Mouse (Mus musculus) heart, adult 2 months (tissue): ENCODE measurements around the gene Tomm70a. TPM values are rescaled to one million over a fixed set of nuclear protein-coding genes. Genes with fewer than 3 reads are reported as not detected.

Experiments used
- DNase-seq, 2 experiments: peaks; one replicate each; pipeline ENCODE4 v3.0.0; 2021
- H3K27ac ChIP-seq: fragments of 200-600 bp; 2 replicates; pipeline ENCODE4 v1.8.1; 2022
- H3K27me3 ChIP-seq: fragments of 200-500 bp; 2 replicates; pipeline ENCODE4 v1.6.1; 2012; ENCODE audit warnings: mild to moderate bottlenecking, low read length, inconsistent platforms, mixed read lengths; ENCODE audit not compliant: control insufficient read depth, insufficient read depth
- H3K36me3 ChIP-seq: fragments of 200-500 bp; 2 replicates; pipeline ENCODE4 v1.6.1; 2012; ENCODE audit warnings: low read length, inconsistent platforms; ENCODE audit not compliant: control insufficient read depth, insufficient read depth
- H3K4me1 ChIP-seq: fragments of 200-500 bp; 2 replicates; pipeline ENCODE4 v1.6.1; 2011; ENCODE audit warnings: low read length; ENCODE audit not compliant: control insufficient read depth, insufficient read depth
- H3K4me3 ChIP-seq: fragments of 200-600 bp; 2 replicates; pipeline ENCODE4 v1.8.1; 2022
- H3K79me2 ChIP-seq: fragments of 200-500 bp; replicated peaks from 2 replicates; pipeline ENCODE4 v1.6.1; 2012; ENCODE audit warnings: mild to moderate bottlenecking, inconsistent platforms, low read length, moderate library complexity, mixed read lengths; ENCODE audit not compliant: control insufficient read depth, insufficient read depth
- H3K9ac ChIP-seq: fragments of 200-500 bp; 2 replicates; pipeline ENCODE4 v1.6.1; 2012; ENCODE audit warnings: low read depth, mild to moderate bottlenecking, control low read depth, inconsistent platforms, low read length, mixed read lengths
- CTCF ChIP-seq: fragments of 200-600 bp; IDR thresholded peaks from 2 replicates; pipeline ENCODE4 v1.8.1; 2022; ENCODE audit warnings: antibody characterized with exemption, mild to moderate bottlenecking, moderate library complexity
- EP300 ChIP-seq: fragments of 200-500 bp; IDR thresholded peaks from 2 replicates; pipeline ENCODE4 v1.6.1; 2011; ENCODE audit warnings: low read depth, low read length, control low read depth; ENCODE audit not compliant: insufficient read depth
- POLR2A ChIP-seq: fragments of 200-500 bp; IDR thresholded peaks from 2 replicates; pipeline ENCODE4 v1.6.1; 2011; ENCODE audit warnings: mild to moderate bottlenecking, low read depth, low read length, control low read depth; ENCODE audit not compliant: insufficient read depth
- WGBS: fragments of 180-500 bp; shearing (Covaris S2); methylation state at CpG from one replicate; pipeline ENCODE4 v1.1.7; 2018; 5-methylcytosine and 5-hydroxymethylcytosine counted together
- intact Hi-C: fragments of 180-260 bp; cut with DNase I; formaldehyde crosslinking; loops from one replicate; pipeline ENCODE4 v1.15.1; 2025
- polyA plus RNA-seq: library from polyadenylated mRNA; depleted of rRNA; stranded (reverse); fragments of >200 nt; gene quantifications from 2 replicates; pipeline ENCODE4 v1.2.3, GENCODE M21; 2012
- total RNA-seq, 2 experiments: library from RNA; stranded (reverse); gene quantifications; 2 replicates each; pipeline ENCODE4 v1.2.3; 2021

The Tomm70a gene
- total and polyA plus RNA-seq, 3 experiments = 10.6 to 44.1 (median 41.8) TPM

DNA sequence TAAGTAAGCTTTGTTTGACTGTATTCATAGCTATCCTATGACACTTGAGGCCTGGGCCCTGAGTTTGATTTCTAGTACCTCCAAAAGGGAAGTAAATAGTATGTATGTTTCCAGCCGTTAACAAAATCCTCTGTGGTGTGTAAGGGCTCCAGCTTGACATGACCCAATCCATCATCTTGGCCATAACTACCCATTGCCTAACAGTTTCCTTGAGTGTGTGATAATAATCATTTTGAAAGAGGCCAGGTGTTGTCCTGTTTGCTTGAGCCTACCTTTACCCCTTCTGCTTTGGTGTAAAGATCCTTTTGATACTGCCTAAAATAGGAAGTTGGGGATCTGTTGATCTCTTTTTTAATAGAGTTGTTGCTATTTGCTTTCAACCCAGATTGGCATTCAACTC is 10.8 kb downstream of the Tomm70a start:
- peaks cover 18% of the 10 kb centered on the region for H3K36me3 ChIP-seq
- H3K27me3 ChIP-seq = no peaks in the 10 kb centered on the region
- H3K9ac ChIP-seq = no peak overlapping the region
- H3K4me3 ChIP-seq = no peak overlapping the region
- no peak for DNase-seq
- H3K79me2 ChIP-seq = peaks cover 7% of the 10 kb centered on the region; the same call in 1 of the 2 replicates
- TF ChIP-seq POLR2A (no peak), EP300 (no peak), CTCF (no peak)
- H3K27ac ChIP-seq = no peak overlapping the region
- 57% methylated on average over 1 of the region's 1 CpGs for WGBS
- intact Hi-C loops = no loop called here
- H3K4me1 ChIP-seq = peaks cover 4% of the 10 kb centered on the region

DNA sequence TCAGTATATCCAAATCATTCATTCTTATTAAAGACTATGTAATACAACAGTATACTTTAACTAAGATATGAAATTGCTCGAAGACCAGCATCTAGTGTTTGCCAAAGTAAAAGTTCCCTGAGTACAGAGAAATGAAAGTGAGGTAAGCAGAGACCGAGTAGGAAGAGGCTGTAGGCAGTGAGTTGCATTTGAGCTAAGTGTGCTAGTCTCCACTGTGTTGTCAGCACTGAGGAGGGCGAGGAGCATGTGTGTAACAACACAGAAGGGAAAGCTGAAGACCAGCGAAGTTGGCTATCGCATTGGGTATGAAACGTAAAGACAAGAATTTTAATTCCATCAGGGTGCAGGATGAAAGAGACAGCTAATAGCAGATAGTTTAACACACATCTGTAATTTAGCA is 12.1 kb downstream of the Tomm70a start:
- no peak overlapping the region for H3K4me3 ChIP-seq

DNA sequence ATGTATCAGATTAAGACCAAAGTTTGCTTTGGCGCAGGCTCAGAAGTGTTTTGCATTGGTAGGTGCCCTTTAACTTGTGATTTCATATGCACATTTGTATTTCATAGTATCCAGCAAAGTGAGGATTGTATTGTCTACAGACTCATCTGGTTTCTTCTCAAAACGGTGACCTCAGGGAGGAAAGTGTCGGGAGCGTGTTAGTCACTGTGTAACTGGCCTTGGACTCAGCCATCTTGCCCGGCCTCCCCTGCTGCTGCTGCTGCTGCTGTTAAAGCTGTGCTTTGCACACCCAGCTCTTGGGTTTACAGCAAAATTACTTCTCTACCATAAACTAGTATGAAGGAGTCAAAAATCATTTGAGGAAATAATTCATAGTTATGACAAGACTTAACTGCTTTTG is 23.2 kb downstream of the Tomm70a start:
- intact Hi-C loops = no loop called here
- H3K36me3 ChIP-seq = peaks cover 9% of the 10 kb centered on the region

More for the DNA sequence above, 12.1 kb downstream of the Tomm70a start:
- H3K36me3 ChIP-seq = peaks cover 9% of the 10 kb centered on the region
- H3K79me2 ChIP-seq = peaks cover 5% of the 10 kb centered on the region; the same call in 1 of the 2 replicates
- no peak overlapping the region for H3K9ac ChIP-seq
- intact Hi-C loops = no loop called here
- WGBS = 93% methylated on average over 6 of the region's 6 CpGs
- no peak for DNase-seq
- peaks cover 4% of the 10 kb centered on the region for H3K4me1 ChIP-seq
- H3K27me3 ChIP-seq = no peaks in the 10 kb centered on the region
- no peak overlapping the region for H3K27ac ChIP-seq
- TF ChIP-seq CTCF (no peak), EP300 (no peak), POLR2A (no peak)

DNA sequence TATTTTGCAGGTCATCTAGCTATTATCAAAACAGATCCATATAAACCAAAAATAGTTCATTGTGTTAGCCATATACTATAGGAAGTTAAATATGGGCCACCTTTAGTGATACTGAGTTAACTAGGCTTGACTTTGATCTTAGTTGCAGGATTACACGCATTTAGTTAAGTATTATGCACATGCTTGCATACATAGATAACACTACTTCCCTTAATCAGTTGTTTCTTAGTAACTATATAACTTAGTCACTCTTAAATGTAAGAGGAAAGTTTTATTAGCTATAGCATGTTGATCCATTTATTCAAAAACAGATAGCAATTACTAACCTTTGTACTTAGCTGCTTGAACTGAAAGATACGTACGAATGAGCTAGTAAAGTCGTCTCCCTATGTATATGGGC is 29.9 kb downstream of the Tomm70a start:
- Histone ChIP-seq H3K27ac (no peak overlapping the region), H3K36me3 (peaks cover 8% of the 10 kb centered on the region; the same call in 1 of the 2 replicates), H3K4me3 (no peak overlapping the region), H3K27me3 (no peaks in the 10 kb centered on the region), H3K4me1 (no peaks in the 10 kb centered on the region), H3K9ac (no peak overlapping the region), H3K79me2 (no peaks in the 10 kb centered on the region)
- intact Hi-C loops = no loop called here
- no peak for DNase-seq
- WGBS = 96% methylated on average over 4 of the region's 4 CpGs
- TF ChIP-seq POLR2A (no peak), EP300 (no peak), CTCF (no peak)

More for the DNA sequence above, 23.2 kb downstream of the Tomm70a start:
- Histone ChIP-seq H3K27me3 (no peaks in the 10 kb centered on the region), H3K4me1 (no peaks in the 10 kb centered on the region), H3K4me3 (no peak overlapping the region), H3K79me2 (no peaks in the 10 kb centered on the region), H3K27ac (no peak overlapping the region), H3K9ac (no peak overlapping the region)
- WGBS = 94% methylated on average over 5 of the region's 5 CpGs
- TF ChIP-seq POLR2A (no peak), CTCF (no peak), EP300 (no peak)
- no peak for DNase-seq

DNA sequence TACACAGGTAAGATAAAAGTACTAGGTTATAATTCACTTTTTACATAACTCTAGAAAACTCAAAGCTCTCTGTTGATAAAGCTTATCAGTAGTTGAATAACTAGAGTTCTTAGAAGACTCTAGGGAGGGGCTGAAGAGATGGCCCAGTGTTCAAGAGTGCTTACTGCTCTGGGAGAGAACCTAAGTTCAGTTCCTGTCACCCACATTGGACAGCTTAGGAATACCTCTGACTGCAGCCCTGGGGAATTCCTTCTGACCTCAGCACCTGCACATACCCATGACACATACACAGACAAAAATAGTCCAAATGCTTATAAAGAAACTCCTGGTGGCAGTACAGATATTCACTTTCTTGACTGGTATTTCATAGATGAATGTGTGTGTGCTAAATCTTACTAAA is 34.4 kb downstream of the Tomm70a start:
- no peak overlapping the region for H3K4me3 ChIP-seq
- no peaks in the 10 kb centered on the region for H3K79me2 ChIP-seq
- no peak for TF ChIP-seq EP300
- TF ChIP-seq POLR2A = no peak
- TF ChIP-seq CTCF = no peak
- no peaks in the 10 kb centered on the region for H3K4me1 ChIP-seq
- no peaks in the 10 kb centered on the region for H3K36me3 ChIP-seq
- H3K9ac ChIP-seq = no peak overlapping the region
- H3K27me3 ChIP-seq = no peaks in the 10 kb centered on the region
- H3K27ac ChIP-seq = no peak overlapping the region
- intact Hi-C loops = no loop called here
- no peak for DNase-seq

DNA sequence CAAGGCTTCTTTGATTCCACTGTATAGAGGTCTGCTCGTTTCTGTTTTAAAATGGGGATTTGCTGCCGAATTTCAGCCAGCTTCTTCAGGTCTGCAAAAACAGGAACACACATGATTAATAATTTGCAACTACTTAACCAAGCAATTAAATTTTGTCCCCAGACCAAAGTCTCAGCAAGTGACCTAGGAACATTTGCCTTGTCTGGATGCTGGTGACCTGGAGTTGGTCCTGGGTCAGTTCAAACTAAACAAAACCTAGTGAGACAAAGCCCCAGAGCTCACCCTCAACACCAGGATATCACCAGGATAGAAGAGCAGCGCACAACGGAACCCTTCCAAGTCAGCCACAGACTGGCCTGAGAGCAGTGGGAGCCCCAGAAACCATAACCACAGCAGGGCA is 35.6 kb downstream of the Tomm70a start:
- DNase-seq = no peak
- Histone ChIP-seq H3K27me3 (no peaks in the 10 kb centered on the region), H3K36me3 (no peaks in the 10 kb centered on the region), H3K4me3 (no peak overlapping the region), H3K27ac (no peak overlapping the region), H3K79me2 (no peaks in the 10 kb centered on the region), H3K9ac (no peak overlapping the region), H3K4me1 (no peaks in the 10 kb centered on the region)
- no peak for TF ChIP-seq CTCF
- TF ChIP-seq EP300 = no peak
- no peak for TF ChIP-seq POLR2A
- intact Hi-C loops = no loop called here
- WGBS = 87% methylated on average over 4 of the region's 4 CpGs
